Mouse (Mus musculus): ENCODE measurements around the gene Vmn2r103.

DNA sequence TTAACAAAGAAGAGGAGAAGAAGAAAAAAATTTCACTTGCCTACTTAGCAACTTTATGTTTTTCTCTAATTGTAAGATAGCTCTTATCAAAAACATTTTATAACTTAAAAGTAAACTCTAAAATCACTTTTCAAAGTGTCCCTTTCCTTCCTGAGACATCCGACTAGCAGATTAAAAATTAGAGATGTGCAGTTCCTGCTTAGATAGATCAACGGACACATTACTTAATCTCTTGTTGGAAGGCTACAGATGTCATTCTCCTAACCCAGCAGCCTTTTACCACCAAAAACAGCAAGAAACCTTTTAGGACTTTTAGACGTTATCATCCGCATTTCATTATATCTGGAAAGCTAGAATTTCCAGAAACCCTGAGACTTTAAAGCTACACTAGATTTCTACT, 5.8 kb downstream of the Vmn2r103 start:
- no peak for TF ChIP-seq POLR2A (IDR thresholded peaks at IDR 0.05; ENCODE audit: borderline replicate concordance, extremely low read depth, insufficient read depth, insufficient read length, poor library complexity, severe bottlenecking)
- TF ChIP-seq CTCF (IDR thresholded peaks at IDR 0.05; ENCODE audit: borderline replicate concordance, extremely low read depth, insufficient read depth, insufficient read length): no peak

Measured in brain, embryonic 14.5 days (tissue).